Mouse (Mus musculus): ENCODE measurements at regions not wholly inside any gene's neighbourhood (a gene's known extent, or its start where the extent isn't known, plus 50 kb on each side); places are given as distances from the start of the nearest gene placed in this dataset.
"Not testable (repeated sequence)": the region's sequence is repeated elsewhere in the genome, so short reads cannot be mapped to it uniquely, and the experiment has no call there.

- TF ChIP-seq CTCF (IDR thresholded peaks at IDR 0.05; ENCODE audit: low read depth, low read length); GATA1 (IDR thresholded peaks at IDR 0.05; ENCODE audit: borderline replicate concordance, low read length); POLR2AphosphoS5 (IDR thresholded peaks at IDR 0.05; ENCODE audit: insufficient replicate concordance, low read depth, low read length): not testable (repeated sequence)
These were observed 448.6 kb upstream of the Cobl start for GRCm38 (mm10) chr11:12913401-12913800.
